ENCODE assay signal across 8 mouse cellular contexts in genomic region chr2:85047596-85048167, GRCm38 (mm10). TPM values are rescaled to one million over a fixed set of nuclear protein-coding genes. Genes with fewer than 3 reads are reported as not detected.
A peak's percentile ranks its signal among the peaks of the same experiment; 100 is the strongest.
DNase-seq lines count a peak whose midpoint lies in the region; ATAC-seq and TF ChIP-seq lines count a peak whose summit lies in the region.

Gene Tnks1bp1, plus strand, starts transcription at chr2:85048022.

- H3K27ac ChIP-seq in embryonic facial prominence, embryonic 14.5 days (replicated peaks; ENCODE audit: low read depth, low read length), result peak within 1 kb of the TSS; percentile 97
- H3K27ac ChIP-seq in heart, adult 2 months, result peak within 1 kb of the TSS; percentile 94
- peak within 1 kb of the TSS; percentile 94 for H3K27ac ChIP-seq in limb, embryonic 13.5 days
- H3K27ac ChIP-seq in midbrain, embryonic 16.5 days (ENCODE audit: low read length), result peak within 1 kb of the TSS; percentile 87

- DNase-seq in 3134 (ENCODE audit: extremely low read depth, insufficient read length, low spot score), result peak; percentile 94
- peak; percentile 94 to 96 for DNase-seq in adrenal gland, postnatal 4 days (ENCODE audit: low spot score in 2 of 2)
- DNase-seq in embryonic facial prominence, embryonic 14.5 days (ENCODE audit: low spot score), result peak; percentile 97
- peak; percentile 99 for DNase-seq in heart, adult 2 months
- DNase-seq in kidney, adult 8-10 months, result peak; percentile 99 to 100
- DNase-seq in spleen, postnatal 10 days (ENCODE audit: low spot score in 2 of 2), result peak; percentile 92 to 95

- H3K9me3 ChIP-seq in embryonic facial prominence, embryonic 14.5 days (ENCODE audit: control insufficient read depth, low read length), result no peaks in the 10 kb centered on the region
- no peaks in the 10 kb centered on the region for H3K9me3 ChIP-seq in limb, embryonic 13.5 days
- no peaks in the 10 kb centered on the region for H3K9me3 ChIP-seq in midbrain, embryonic 16.5 days (replicated peaks; ENCODE audit: control insufficient read depth, low read length, poor library complexity, severe bottlenecking)

- peak; percentile 69; the same call in 1 of the 2 replicates for TF ChIP-seq POLR2A in heart, adult 2 months (IDR thresholded peaks at IDR 0.05; ENCODE audit: insufficient read depth, low read depth, low read length)

- intact Hi-C loops in heart, adult 2 months (cut with DNase I), result loop anchor here (1.0 to 2.0 kb wide), 2 partner anchors 10 to 51 kb away; partner anchors contain the start of genes P2rx3 and Ssrp1

- TF ChIP-seq CTCF in heart, adult 2 months (IDR thresholded peaks at IDR 0.05), result no peak

- peak within 1 kb of the TSS; percentile 69 for H3K4me3 ChIP-seq in embryonic facial prominence, embryonic 14.5 days (ENCODE audit: low read depth, low read length)
- H3K4me3 ChIP-seq in heart, adult 2 months, result peak within 1 kb of the TSS; percentile 63
- H3K4me3 ChIP-seq in limb, embryonic 13.5 days, result peak within 1 kb of the TSS; percentile 72
- H3K4me3 ChIP-seq in midbrain, embryonic 16.5 days (ENCODE audit: low read depth, low read length), result peak within 1 kb of the TSS; percentile 76

- WGBS in embryonic facial prominence, embryonic 14.5 days, result under 1% methylated on average over 38 of the region's 42 CpGs
- under 1% methylated on average over 42 of the region's 42 CpGs for whole genome bisulfite sequencing in heart, adult 2 months
- WGBS in limb, embryonic 13.5 days, result under 1% methylated on average over 42 of the region's 42 CpGs
- WGBS in midbrain, embryonic 16.5 days, result 0% methylated on average over 41 of the region's 42 CpGs

- H3K79me2 ChIP-seq in heart, adult 2 months (replicated peaks; ENCODE audit: control insufficient read depth, insufficient read depth, low read length), result 0 out of 2 replicates have a peak, but pooled peaks cover 1% of the 10 kb centered on the region

- H3K36me3 ChIP-seq in embryonic facial prominence, embryonic 14.5 days (ENCODE audit: control insufficient read depth, insufficient read depth, low read length), result peaks cover 55% of the 10 kb centered on the region
- peaks cover 6% of the 10 kb centered on the region for H3K36me3 ChIP-seq in heart, adult 2 months (ENCODE audit: control insufficient read depth, insufficient read depth, low read length)
- H3K36me3 ChIP-seq in limb, embryonic 13.5 days, result peaks cover 59% of the 10 kb centered on the region
- peaks cover 35% of the 10 kb centered on the region for H3K36me3 ChIP-seq in midbrain, embryonic 16.5 days (ENCODE audit: control insufficient read depth, insufficient read depth, low read length)

- no peaks in the 10 kb centered on the region for H3K27me3 ChIP-seq in embryonic facial prominence, embryonic 14.5 days (replicated peaks; ENCODE audit: control insufficient read depth, insufficient read depth, low read length)
- no peaks in the 10 kb centered on the region for H3K27me3 ChIP-seq in heart, adult 2 months (ENCODE audit: control insufficient read depth, insufficient read depth, low read length)
- H3K27me3 ChIP-seq in limb, embryonic 13.5 days, result no peaks in the 10 kb centered on the region
- H3K27me3 ChIP-seq in midbrain, embryonic 16.5 days (ENCODE audit: control insufficient read depth, insufficient read depth, low read depth, low read length), result no peaks in the 10 kb centered on the region

- H3K4me2 ChIP-seq in embryonic facial prominence, embryonic 14.5 days (ENCODE audit: low read depth, low read length), result peak within 1 kb of the TSS; percentile 76
- peak within 1 kb of the TSS; percentile 85 for H3K4me2 ChIP-seq in limb, embryonic 13.5 days (replicated peaks)
- peak within 1 kb of the TSS; percentile 61 for H3K4me2 ChIP-seq in midbrain, embryonic 16.5 days (ENCODE audit: low read length)

- ATAC-seq in embryonic facial prominence, embryonic 14.5 days (ENCODE audit: low read depth), result peak; percentile 87
- ATAC-seq in limb, embryonic 13.5 days (ENCODE audit: low FRiP score, low read depth), result peak; percentile 84
- peak; percentile 91 for ATAC-seq in midbrain, embryonic 16.5 days

- H3K9ac ChIP-seq in embryonic facial prominence, embryonic 14.5 days (ENCODE audit: low read depth, low read length), result peak within 1 kb of the TSS; percentile 80
- peak within 1 kb of the TSS; percentile 72 for H3K9ac ChIP-seq in heart, adult 2 months (ENCODE audit: low read depth, low read length)
- H3K9ac ChIP-seq in limb, embryonic 13.5 days, result peak within 1 kb of the TSS; percentile 87
- H3K9ac ChIP-seq in midbrain, embryonic 16.5 days (ENCODE audit: low read depth, low read length), result peak within 1 kb of the TSS; percentile 83

- TF ChIP-seq EP300 in heart, adult 2 months (IDR thresholded peaks at IDR 0.05; ENCODE audit: insufficient read depth, low read depth, low read length), result peak; percentile 74

- H3K4me1 ChIP-seq in embryonic facial prominence, embryonic 14.5 days (ENCODE audit: control insufficient read depth, insufficient read depth, low read length), result peaks cover 17% of the 10 kb centered on the region
- H3K4me1 ChIP-seq in heart, adult 2 months (ENCODE audit: control insufficient read depth, insufficient read depth, low read length), result peaks cover 7% of the 10 kb centered on the region
- peaks cover 43% of the 10 kb centered on the region for H3K4me1 ChIP-seq in limb, embryonic 13.5 days
- peaks cover 30% of the 10 kb centered on the region for H3K4me1 ChIP-seq in midbrain, embryonic 16.5 days (ENCODE audit: control insufficient read depth, insufficient read depth, low read length)

RNA-seq across cellular contexts. Expression of gene Tnks1bp1, which starts in this region (rescaled TPM):
- 100 to 1,000 TPM; 138 to 142 TPM for total RNA-seq in adrenal gland, postnatal 4 days (2021)
- polyA plus RNA-seq in embryonic facial prominence, embryonic 14.5 days (2014; fragmentation: Nextera tagmentation; extraction: Ambion mirVana), result 14.7 and 16.6 TPM in 2 replicates
- 10 to 100 TPM; 56.9 to 59.1 TPM for total RNA-seq in heart, adult 2 months (2021)
- 40.7 and 54.1 TPM in 2 replicates for polyA plus RNA-seq in heart, adult 2 months (2012; rRNA removed)
- 28.7 and 43.9 TPM in 2 replicates for polyA plus RNA-seq in limb, embryonic 13.5 days (2015; fragmentation: Nextera tagmentation; extraction: Ambion mirVana)
- 23.0 and 27.4 TPM in 2 replicates for polyA plus RNA-seq in midbrain, embryonic 16.5 days (2015; fragmentation: Nextera tagmentation; extraction: Ambion mirVana)

Comparison
In these comparisons a context has a peak if more than half of its experiments do, and no peak if none do; other contexts are left out.
1. Peak in every context shown above with its lines: DNase-seq, ATAC-seq, H3K4me3 ChIP-seq and H3K27ac ChIP-seq.